Mouse (Mus musculus) brain, embryonic 14.5 days (tissue): ENCODE measurements around the gene Npepps. TPM values are rescaled to one million over a fixed set of nuclear protein-coding genes. Genes with fewer than 3 reads are reported as not detected.
"Not testable (repeated sequence)": the region's sequence is repeated elsewhere in the genome, so short reads cannot be mapped to it uniquely, and the experiment has no call there.

Experiments
- DNase-seq: peaks from one replicate; pipeline ENCODE4 v3.0.0-alpha.2; 2011; ENCODE audit warnings: low read depth
- CTCF ChIP-seq: fragments of 200-500 bp; IDR thresholded peaks from 2 replicates; pipeline ENCODE4 v1.5.1; 2012; ENCODE audit warnings: inconsistent platforms, mild to moderate bottlenecking, moderate library complexity, borderline replicate concordance; ENCODE audit not compliant: insufficient read depth, insufficient read length; ENCODE audit errors: extremely low read depth
- POLR2A ChIP-seq: fragments of 200-500 bp; IDR thresholded peaks from 2 replicates; pipeline ENCODE4 v1.6.1; 2012; ENCODE audit warnings: mild to moderate bottlenecking, inconsistent platforms, borderline replicate concordance; ENCODE audit not compliant: poor library complexity, insufficient read depth, insufficient read length, severe bottlenecking; ENCODE audit errors: extremely low read depth
- polyA plus RNA-seq: library from polyadenylated mRNA; depleted of rRNA; stranded (reverse); fragments of >200 nt; gene quantifications from 2 replicates; pipeline ENCODE4 v1.2.3, GENCODE M21; 2012; rRNA removed

Gene Npepps
- 96.2 and 124 TPM in 2 replicates for polyA plus RNA-seq

- TF ChIP-seq CTCF (no peak), POLR2A (peak; percentile 90)
- DNase-seq, result peak; percentile 85
Observed at GRCm38 (mm10) chr11:97280216-97280861, at the start of gene Npepps. TSS of gene Npepps (minus strand) at chr11:97280638.

GRCm38 (mm10) chr11:97328148-97328547 lies 47.7 kb upstream of the Npepps start:
- peak; percentile 77 for DNase-seq
- TF ChIP-seq POLR2A, result no peak
- peak; percentile 93 for TF ChIP-seq CTCF

DNA sequence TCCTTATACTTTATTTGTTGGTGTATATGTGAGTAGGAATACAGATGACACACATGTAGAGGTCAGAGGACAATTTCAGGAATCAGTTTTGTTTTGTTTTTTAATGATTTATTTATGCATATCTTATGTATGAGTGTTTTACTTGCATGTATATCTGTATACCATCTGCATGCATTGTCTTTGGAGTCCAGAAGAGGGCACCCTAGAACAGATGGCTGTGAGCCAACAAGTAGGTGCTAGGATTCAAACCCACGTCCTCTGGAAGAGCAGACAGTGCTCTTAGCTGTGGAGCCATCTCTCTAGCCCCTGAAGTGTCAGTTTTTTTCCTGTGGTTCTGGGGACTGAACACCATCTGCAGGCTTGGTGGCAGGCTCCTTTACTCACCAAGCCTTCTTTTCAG lies 44.8 kb upstream of the Npepps start:
- no peak for DNase-seq
- TF ChIP-seq CTCF (peak; percentile 22; the same call in 1 of the 2 replicates), POLR2A (no peak)

DNA sequence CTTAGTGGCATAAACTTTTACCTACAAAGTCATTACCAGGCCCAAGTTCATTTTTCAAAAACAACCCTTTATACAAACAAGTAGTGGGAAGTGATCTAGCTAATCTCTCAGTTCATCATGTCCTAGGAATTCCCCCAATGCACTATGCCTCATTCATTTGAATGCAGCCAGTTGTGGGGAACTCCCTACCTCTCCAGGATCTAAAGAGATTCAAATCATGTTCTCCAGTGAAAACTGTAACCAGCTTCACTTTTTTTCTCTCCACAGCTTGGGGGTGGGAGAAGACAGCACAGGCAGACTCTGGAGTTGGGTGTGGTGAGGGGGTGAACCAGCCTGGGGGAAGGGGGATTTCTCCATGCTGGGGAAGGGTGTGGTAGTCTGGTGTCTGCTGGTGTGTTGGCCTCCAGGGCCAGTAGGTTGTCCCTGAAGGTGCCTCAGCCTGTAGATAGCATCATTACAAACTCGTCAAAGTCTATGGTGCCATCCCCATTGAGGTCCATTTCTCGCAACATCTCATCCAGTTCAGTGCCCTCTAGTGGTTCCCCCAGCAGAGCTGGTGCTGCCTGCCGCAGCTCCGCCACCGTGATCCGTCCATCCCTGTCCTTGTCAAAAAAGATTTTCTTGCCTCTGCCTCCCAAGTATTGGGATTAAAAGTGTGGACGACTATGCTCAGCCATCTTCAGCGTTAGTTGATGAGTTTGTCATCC lies 41.6 kb upstream of the Npepps start:
- DNase-seq, result not testable (repeated sequence)

- TF ChIP-seq CTCF, result no peak
- no peak for DNase-seq
Observed at GRCm38 (mm10) chr11:97321197-97321596, 40.8 kb upstream of the Npepps start.

GRCm38 (mm10) chr11:97315504-97316503 lies 35.4 kb upstream of the Npepps start, which contains the start of gene Mrpl45:
TSS of gene Mrpl45 (plus strand) at chr11:97315716.
- peak; percentile 99 for DNase-seq
- TF ChIP-seq CTCF (no peak), POLR2A (peak; percentile 44; the same call in 1 of the 2 replicates)

- DNase-seq, result no peak
- TF ChIP-seq CTCF (no peak), POLR2A (no peak)
Observed at GRCm38 (mm10) chr11:97314751-97315503, 34.5 kb upstream of the Npepps start.

GRCm38 (mm10) chr11:97314110-97314509 lies 33.7 kb upstream of the Npepps start:
- TF ChIP-seq POLR2A, result no peak
- TF ChIP-seq CTCF, result peak; percentile 19; the same call in 1 of the 2 replicates
- DNase-seq, result no peak

GRCm38 (mm10) chr11:97312871-97313270 lies 32.4 kb upstream of the Npepps start:
- DNase-seq, result not testable (repeated sequence)

DNA sequence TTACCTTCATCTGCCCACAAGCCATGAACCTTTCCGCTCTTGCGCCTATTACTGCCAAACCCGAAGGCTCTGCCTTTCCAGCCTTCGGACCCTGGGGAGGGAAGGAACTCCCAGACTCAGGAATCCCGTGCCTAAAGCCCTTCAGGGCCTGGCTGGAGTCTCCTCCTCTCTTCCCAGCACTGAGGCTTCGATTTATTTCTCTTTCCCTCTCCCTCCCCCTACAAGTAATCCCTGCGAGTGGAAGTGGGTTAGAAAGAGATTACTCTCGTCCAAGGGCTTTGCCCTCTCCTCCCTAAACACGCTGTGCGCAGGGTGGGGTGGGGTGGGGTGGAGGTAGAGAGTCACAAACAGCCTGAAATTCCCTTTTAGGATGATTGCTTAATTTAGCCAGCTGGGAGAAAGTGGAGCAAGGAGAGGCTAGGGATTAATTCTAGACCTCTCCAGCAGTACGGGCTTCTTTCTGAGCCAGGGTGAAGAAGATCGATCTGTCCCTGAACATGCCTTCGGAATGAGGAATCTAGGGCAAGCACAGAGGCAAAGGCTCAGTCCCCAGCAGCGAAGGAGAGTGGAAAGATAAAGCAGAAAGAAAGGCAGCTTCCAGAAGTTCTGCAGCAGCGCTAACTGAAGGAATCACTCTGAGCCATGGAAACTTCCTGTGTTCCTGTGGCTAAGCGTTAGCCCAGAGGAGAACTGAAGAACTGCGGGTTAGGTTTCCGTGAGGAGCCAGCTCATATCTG lies 30.6 kb upstream of the Npepps start:
- peak; percentile 46; the same call in 1 of the 2 replicates for TF ChIP-seq CTCF
- no peak for TF ChIP-seq POLR2A
- peak; percentile 52 for DNase-seq
